Mouse (Mus musculus) testis, adult 2 months (tissue): ENCODE data around the gene Dnm1. TPM values are rescaled to one million over a fixed set of nuclear protein-coding genes. Genes with fewer than 3 reads are reported as not detected.
A peak's percentile ranks its signal among the peaks of the same experiment; 100 is the strongest.

Source experiments
- H3K27ac ChIP-seq: fragments of 200-500 bp; 2 replicates; pipeline ENCODE4 v1.5.1; 2012; ENCODE audit warnings: low read depth, low read length; ENCODE audit not compliant: control insufficient read depth, insufficient read depth
- H3K27me3 ChIP-seq: fragments of 200-500 bp; 2 replicates; pipeline ENCODE4 v1.6.1; 2012; ENCODE audit warnings: mild to moderate bottlenecking, low read length, moderate library complexity; ENCODE audit not compliant: control insufficient read depth, insufficient read depth
- H3K36me3 ChIP-seq: fragments of 200-500 bp; 2 replicates; pipeline ENCODE4 v1.6.1; 2012; ENCODE audit warnings: mild to moderate bottlenecking, low read length; ENCODE audit not compliant: control insufficient read depth, insufficient read depth
- H3K4me1 ChIP-seq: fragments of 200-500 bp; 2 replicates; pipeline ENCODE4 v1.6.1; 2012; ENCODE audit warnings: low read length; ENCODE audit not compliant: control insufficient read depth, insufficient read depth
- H3K4me3 ChIP-seq: fragments of 200-500 bp; 2 replicates; pipeline ENCODE4 v1.5.1; 2012; ENCODE audit warnings: low read depth, mild to moderate bottlenecking, low read length, moderate library complexity, mixed read lengths; ENCODE audit not compliant: control insufficient read depth
- CTCF ChIP-seq: fragments of 200-500 bp; IDR thresholded peaks from 2 replicates; pipeline ENCODE4 v1.5.1; 2012; ENCODE audit warnings: low read depth, mild to moderate bottlenecking, inconsistent platforms, low read length, moderate library complexity; ENCODE audit not compliant: control insufficient read depth, insufficient read depth, insufficient replicate concordance
- POLR2A ChIP-seq: fragments of 200-500 bp; IDR thresholded peaks from 2 replicates; pipeline ENCODE4 v1.6.1; 2012; ENCODE audit warnings: low read depth, mild to moderate bottlenecking, inconsistent platforms, low read length, moderate library complexity; ENCODE audit not compliant: control insufficient read depth
- polyA plus RNA-seq: library from polyadenylated mRNA; depleted of rRNA; stranded (reverse); fragments of >200 nt; gene quantifications from 2 replicates; pipeline ENCODE4 v1.2.3, GENCODE M21; 2012

Gene Dnm1
- polyA plus RNA-seq, 1 experiment: 36.3 TPM

- TF ChIP-seq CTCF (peak; percentile 27; the same call in 1 of the 2 replicates), POLR2A (no peak)
- no peaks in the 10 kb centered on the region for H3K27me3 ChIP-seq
- no peak overlapping the region for H3K27ac ChIP-seq
- H3K4me3 ChIP-seq: peak overlapping the region; percentile 46
- H3K36me3 ChIP-seq: no peaks in the 10 kb centered on the region
- H3K4me1 ChIP-seq: peaks cover 22% of the 10 kb centered on the region
Measured at GRCm38 (mm10) chr2:32361437-32361836, 8.3 kb upstream of the Dnm1 start.

GRCm38 (mm10) chr2:32360741-32361140 lies 7.6 kb upstream of the Dnm1 start:
- Histone ChIP-seq H3K27me3 (no peaks in the 10 kb centered on the region), H3K4me1 (peaks cover 22% of the 10 kb centered on the region), H3K36me3 (no peaks in the 10 kb centered on the region), H3K27ac (no peak overlapping the region), H3K4me3 (peak overlapping the region; percentile 20; the same call in 1 of the 2 replicates)
- no peak for TF ChIP-seq POLR2A
- no peak for TF ChIP-seq CTCF

GRCm38 (mm10) chr2:32358381-32358780 lies 5.2 kb upstream of the Dnm1 start:
- Histone ChIP-seq H3K27me3 (no peaks in the 10 kb centered on the region), H3K36me3 (no peaks in the 10 kb centered on the region), H3K4me1 (peaks cover 14% of the 10 kb centered on the region), H3K4me3 (no peak overlapping the region), H3K27ac (no peak overlapping the region)
- TF ChIP-seq CTCF: no peak
- TF ChIP-seq POLR2A: no peak

GRCm38 (mm10) chr2:32357710-32358109 lies 4.6 kb upstream of the Dnm1 start:
- Histone ChIP-seq H3K4me1 (peaks cover 15% of the 10 kb centered on the region), H3K27ac (no peak overlapping the region), H3K4me3 (no peak overlapping the region)

GRCm38 (mm10) chr2:32356216-32356615 lies 3.1 kb upstream of the Dnm1 start:
- Histone ChIP-seq H3K4me1 (peaks cover 13% of the 10 kb centered on the region), H3K36me3 (no peaks in the 10 kb centered on the region), H3K27ac (no peak overlapping the region), H3K27me3 (no peaks in the 10 kb centered on the region), H3K4me3 (no peak overlapping the region)
- TF ChIP-seq CTCF (no peak), POLR2A (no peak)

More at GRCm38 (mm10) chr2:32357710-32358109, 4.6 kb upstream of the Dnm1 start:
- no peaks in the 10 kb centered on the region for H3K27me3 ChIP-seq
- no peak for TF ChIP-seq POLR2A
- no peak for TF ChIP-seq CTCF
- no peaks in the 10 kb centered on the region for H3K36me3 ChIP-seq

- H3K4me1 ChIP-seq: peaks cover 9% of the 10 kb centered on the region
- TF ChIP-seq POLR2A (no peak), CTCF (no peak)
- no peak overlapping the region for H3K27ac ChIP-seq
- H3K36me3 ChIP-seq: no peaks in the 10 kb centered on the region
- H3K27me3 ChIP-seq: no peaks in the 10 kb centered on the region
- no peak overlapping the region; the same call in 1 of the 2 replicates for H3K4me3 ChIP-seq
Measured at GRCm38 (mm10) chr2:32354336-32354895, 1.3 kb upstream of the Dnm1 start.

- no peaks in the 10 kb centered on the region for H3K27me3 ChIP-seq
- no peaks in the 10 kb centered on the region for H3K36me3 ChIP-seq
- peak overlapping the region; percentile 93; the same call in 1 of the 2 replicates for H3K4me3 ChIP-seq
- no peak overlapping the region for H3K27ac ChIP-seq
- H3K4me1 ChIP-seq: peaks cover 9% of the 10 kb centered on the region
- no peak for TF ChIP-seq POLR2A
- no peak for TF ChIP-seq CTCF
Measured at GRCm38 (mm10) chr2:32353836-32354235, 698 bp upstream of the Dnm1 start.
